Mouse (Mus musculus) ovary, postnatal 10 days (tissue): Measurements from ENCODE around the gene Fchsd2.
"Not testable (repeated sequence)": the region's sequence is repeated elsewhere in the genome, so short reads cannot be mapped to it uniquely, and the experiment has no call there.

Experiments
- DNase-seq: peaks from one replicate; pipeline ENCODE4 v3.0.0; 2022; ENCODE audit warnings: low spot score

The Fchsd2 gene

GRCm38 (mm10) chr7:101114328-101114727, 21.7 kb downstream of the Fchsd2 start:
- DNase-seq: no peak

- DNase-seq: no peak
Observed at GRCm38 (mm10) chr7:101119391-101119790, 26.7 kb downstream of the Fchsd2 start.

- no peak for DNase-seq
Observed at GRCm38 (mm10) chr7:101123579-101124347, 31.1 kb downstream of the Fchsd2 start.

GRCm38 (mm10) chr7:101127737-101128136, 35.1 kb downstream of the Fchsd2 start:
- no peak for DNase-seq

- DNase-seq: no peak
Observed at GRCm38 (mm10) chr7:101128536-101128935, 35.9 kb downstream of the Fchsd2 start.

- no peak for DNase-seq
Observed at GRCm38 (mm10) chr7:101130646-101131045, 38.0 kb downstream of the Fchsd2 start.

- no peak for DNase-seq
Observed at GRCm38 (mm10) chr7:101131281-101131680, 38.6 kb downstream of the Fchsd2 start.

GRCm38 (mm10) chr7:101133591-101133990, 40.9 kb downstream of the Fchsd2 start:
- no peak for DNase-seq

GRCm38 (mm10) chr7:101134117-101134516, 41.5 kb downstream of the Fchsd2 start:
- no peak for DNase-seq

- DNase-seq: no peak
Observed at GRCm38 (mm10) chr7:101138819-101139218, 46.2 kb downstream of the Fchsd2 start.

- DNase-seq: no peak
Observed at GRCm38 (mm10) chr7:101142907-101143306, 50.2 kb downstream of the Fchsd2 start.

GRCm38 (mm10) chr7:101144222-101144621, 51.6 kb downstream of the Fchsd2 start:
- DNase-seq: no peak

- DNase-seq: no peak
Observed at GRCm38 (mm10) chr7:101149039-101149438, 56.4 kb downstream of the Fchsd2 start.

- not testable (repeated sequence) for DNase-seq
Observed at GRCm38 (mm10) chr7:101154883-101155282, 62.2 kb downstream of the Fchsd2 start.

- DNase-seq: no peak
Observed at GRCm38 (mm10) chr7:101155284-101155683, 62.6 kb downstream of the Fchsd2 start.

GRCm38 (mm10) chr7:101160266-101160665, 67.6 kb downstream of the Fchsd2 start:
- no peak for DNase-seq

GRCm38 (mm10) chr7:101162781-101163180, 70.1 kb downstream of the Fchsd2 start:
- DNase-seq: no peak

GRCm38 (mm10) chr7:101163878-101164277, 71.2 kb downstream of the Fchsd2 start:
- no peak for DNase-seq

- DNase-seq: no peak
Observed at GRCm38 (mm10) chr7:101166568-101166967, 73.9 kb downstream of the Fchsd2 start.

GRCm38 (mm10) chr7:101170482-101170881, 77.8 kb downstream of the Fchsd2 start:
- no peak for DNase-seq

- no peak for DNase-seq
Observed at GRCm38 (mm10) chr7:101171002-101171401, 78.3 kb downstream of the Fchsd2 start.

- no peak for DNase-seq
Observed at GRCm38 (mm10) chr7:101173331-101173730, 80.7 kb downstream of the Fchsd2 start.

GRCm38 (mm10) chr7:101178751-101179150, 86.1 kb downstream of the Fchsd2 start:
- no peak for DNase-seq

- no peak for DNase-seq
Observed at GRCm38 (mm10) chr7:101191326-101191969, 98.8 kb downstream of the Fchsd2 start.
